Mouse (Mus musculus) myocyte (in vitro differentiated cells): Measurements from ENCODE around the gene Rdh8.
A peak's percentile ranks its signal among the peaks of the same experiment; 100 is the strongest.

Source experiments
- MAX ChIP-seq: IDR thresholded peaks from one replicate; pipeline ENCODE4 v1.6.1; 2011; ENCODE audit warnings: low read depth, mild to moderate bottlenecking, control low read depth
- MYOD1 ChIP-seq, 3 experiments: IDR thresholded peaks; one replicate each; pipeline ENCODE4 v1.6.1; 2011; ENCODE audit warnings: control low read depth in 2 of 3, low read depth in 2 of 3, mild to moderate bottlenecking in 2 of 3, moderate library complexity in 1 of 3; ENCODE audit not compliant: insufficient read length in 2 of 3, control insufficient read depth in 1 of 3
- MYOG ChIP-seq, 3 experiments: IDR thresholded peaks; one replicate each; pipeline ENCODE4 v1.6.1; 2011; ENCODE audit warnings: control low read depth in 2 of 3, low read depth in 2 of 3, mild to moderate bottlenecking in 2 of 3; ENCODE audit not compliant: insufficient read length in 2 of 3, control insufficient read depth in 1 of 3, insufficient read depth in 1 of 3
- POLR2A ChIP-seq: IDR thresholded peaks from one replicate; pipeline ENCODE4 v1.6.1; 2011; ENCODE audit warnings: low read depth, mild to moderate bottlenecking, control low read depth, moderate library complexity; ENCODE audit not compliant: insufficient read length
- POLR2AphosphoS2 ChIP-seq: IDR thresholded peaks from one replicate; pipeline ENCODE4 v1.6.1; 2011; ENCODE audit warnings: low read depth, control low read depth; ENCODE audit not compliant: insufficient read length
- TCF12 ChIP-seq: IDR thresholded peaks from one replicate; pipeline ENCODE4 v1.6.1; 2011; ENCODE audit warnings: mild to moderate bottlenecking, control low read depth; ENCODE audit not compliant: poor library complexity, insufficient read depth, severe bottlenecking
- USF1 ChIP-seq: IDR thresholded peaks from one replicate; pipeline ENCODE4 v1.6.1; 2011; ENCODE audit warnings: low read depth, mild to moderate bottlenecking, control low read depth, moderate library complexity

GRCm38 (mm10) chr9:20812537-20813271 lies 5.6 kb upstream of the Rdh8 start:
- no peak for TF ChIP-seq TCF12
- TF ChIP-seq POLR2AphosphoS2: no peak
- no peak for TF ChIP-seq MAX
- TF ChIP-seq MYOD1 (IDR thresholded peaks at IDR 0.05; ENCODE audit: control insufficient read depth in 1 of 3, insufficient read length in 2 of 3, low read depth in 2 of 3): peak in 1 of 3 experiments; percentile 36
- TF ChIP-seq POLR2A: no peak
- TF ChIP-seq MYOG (IDR thresholded peaks at IDR 0.05; ENCODE audit: control insufficient read depth in 1 of 3, insufficient read depth in 1 of 3, insufficient read length in 2 of 3, low read depth in 2 of 3): no peak
- TF ChIP-seq USF1: peak; percentile 77
